Mouse (Mus musculus): ENCODE measurements around the gene Ftl1.

The Ftl1 gene

GRCm38 (mm10) chr7:45413113-45413863 is 46.4 kb downstream of the Ftl1 start, which contains the start of gene Ntf5:
Ntf5 (plus strand) TSS chr7:45413695.
- DNase-seq (ENCODE audit: low spot score in 2 of 2) = no peak

GRCm38 (mm10) chr7:45412421-45412820 is 47.3 kb downstream of the Ftl1 start:
- DNase-seq (ENCODE audit: low spot score in 2 of 2) = no peak

- DNase-seq (ENCODE audit: low spot score in 2 of 2) = no peak
These were observed 50.1 kb downstream of the Ftl1 start for GRCm38 (mm10) chr7:45409497-45410163.

- no peak for DNase-seq (ENCODE audit: low spot score in 2 of 2)
These were observed 50.7 kb downstream of the Ftl1 start for GRCm38 (mm10) chr7:45408949-45409348.

- DNase-seq (ENCODE audit: low spot score in 2 of 2) = no peak
These were observed 51.3 kb downstream of the Ftl1 start for GRCm38 (mm10) chr7:45408351-45408750.

All from frontal cortex, postnatal 25 days (tissue).